Mouse (Mus musculus) urinary bladder, postnatal 14 days (tissue): ENCODE measurements around the gene Als2cr12.
"Not testable (repeated sequence)": the region's sequence is repeated elsewhere in the genome, so short reads cannot be mapped to it uniquely, and the experiment has no call there.

ENCODE experiments used
- DNase-seq: peaks from one replicate; pipeline ENCODE4 v3.0.0; 2021; ENCODE audit warnings: low spot score

Als2cr12 gene

DNA sequence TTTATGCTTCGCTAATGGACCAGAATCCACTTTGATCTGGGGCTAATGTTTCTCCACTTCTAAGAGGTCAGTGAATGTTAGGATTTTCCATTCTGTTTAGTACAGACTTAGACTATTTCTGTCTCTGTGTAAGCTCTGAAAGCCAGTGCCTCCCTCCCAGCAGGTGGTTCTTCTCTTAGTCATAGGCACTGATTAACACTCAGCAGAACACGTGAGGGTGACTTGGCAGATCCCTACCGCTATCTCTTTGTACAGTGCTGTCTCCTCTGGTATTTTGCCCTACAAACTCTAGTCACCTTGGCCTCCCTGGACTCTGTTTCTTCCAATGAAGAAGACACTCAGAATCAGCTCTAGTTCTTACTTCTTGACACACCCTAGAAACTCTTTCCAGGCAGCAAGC lies 81.4 kb downstream of the Als2cr12 start:
- peak; percentile 11 for DNase-seq

DNA sequence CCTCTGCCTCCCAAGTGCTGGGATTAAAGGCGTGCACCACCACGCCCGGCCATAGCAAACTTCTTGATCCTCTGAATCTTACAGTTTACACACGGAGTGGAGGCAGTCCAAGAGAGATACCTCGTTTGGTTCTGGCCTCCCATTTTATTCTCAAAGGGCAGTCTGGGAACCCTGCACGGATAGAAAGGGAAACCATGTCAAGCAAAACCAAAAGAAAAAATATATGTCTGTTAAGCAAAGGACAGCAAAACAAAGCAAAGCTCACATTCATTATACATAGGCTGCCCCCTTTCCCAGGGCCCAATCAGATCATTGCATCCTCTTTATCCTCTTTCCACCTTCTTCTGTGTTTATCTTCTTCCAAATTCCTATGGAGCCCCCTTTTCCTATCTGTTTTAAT lies 82.0 kb downstream of the Als2cr12 start:
- peak; percentile 21 for DNase-seq

DNA sequence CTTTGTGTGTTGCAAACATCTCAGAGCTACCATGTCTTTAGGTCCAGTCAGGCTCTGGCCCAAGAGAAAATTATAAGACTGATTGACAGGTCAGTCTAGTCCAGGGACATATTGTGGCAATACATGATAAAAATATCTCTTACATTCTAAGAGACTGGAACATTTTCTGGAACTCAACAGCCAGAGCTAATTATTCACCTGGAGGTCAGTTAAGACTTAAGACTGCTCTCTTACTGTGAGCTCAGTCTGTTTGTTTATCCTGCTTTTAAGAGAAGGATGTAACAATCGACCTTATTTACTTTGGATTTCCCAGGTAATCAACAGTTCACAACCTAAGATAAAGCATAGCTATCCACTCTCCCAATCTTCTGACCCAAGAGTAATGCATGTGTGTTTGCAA lies 85.2 kb downstream of the Als2cr12 start:
- no peak for DNase-seq

DNA sequence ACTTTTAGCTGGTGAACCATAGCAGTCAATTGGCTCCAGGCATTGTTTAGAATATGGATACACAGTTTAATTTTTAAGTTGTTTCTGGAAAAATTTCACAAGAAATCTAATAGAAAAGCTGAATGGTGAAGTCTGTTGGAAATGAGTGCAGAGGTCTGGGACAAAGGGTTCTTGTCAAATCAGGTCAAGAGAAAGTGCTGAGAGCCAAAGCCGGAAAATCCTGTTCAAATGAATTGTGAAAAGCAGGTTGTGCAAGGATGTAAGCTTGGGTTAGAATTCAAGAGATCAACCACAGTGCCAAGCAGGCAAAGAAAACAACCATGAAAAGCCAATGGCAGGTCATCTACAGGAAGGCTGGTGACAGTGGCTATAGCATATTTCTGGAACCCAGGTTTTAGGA lies 85.6 kb downstream of the Als2cr12 start:
- no peak for DNase-seq

DNA sequence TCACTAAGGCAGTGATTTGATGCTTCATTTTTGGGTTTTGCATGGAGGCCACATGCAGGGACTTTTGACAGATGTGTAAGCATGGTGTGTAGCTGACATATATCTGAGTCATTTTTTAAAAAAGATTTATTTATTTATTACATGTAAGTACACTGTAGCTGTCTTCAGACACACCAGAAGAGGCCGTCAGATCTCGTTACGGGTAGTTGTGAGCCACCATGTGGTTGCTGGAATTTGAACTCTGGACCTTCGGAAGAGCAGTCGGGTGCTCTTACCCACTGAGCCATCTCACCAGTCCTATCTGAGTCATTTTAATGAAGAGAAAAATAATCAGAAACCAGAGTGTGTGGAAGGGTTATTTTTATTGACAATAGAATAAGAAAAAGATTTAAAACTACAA lies 86.2 kb downstream of the Als2cr12 start:
- not testable (repeated sequence) for DNase-seq

DNA sequence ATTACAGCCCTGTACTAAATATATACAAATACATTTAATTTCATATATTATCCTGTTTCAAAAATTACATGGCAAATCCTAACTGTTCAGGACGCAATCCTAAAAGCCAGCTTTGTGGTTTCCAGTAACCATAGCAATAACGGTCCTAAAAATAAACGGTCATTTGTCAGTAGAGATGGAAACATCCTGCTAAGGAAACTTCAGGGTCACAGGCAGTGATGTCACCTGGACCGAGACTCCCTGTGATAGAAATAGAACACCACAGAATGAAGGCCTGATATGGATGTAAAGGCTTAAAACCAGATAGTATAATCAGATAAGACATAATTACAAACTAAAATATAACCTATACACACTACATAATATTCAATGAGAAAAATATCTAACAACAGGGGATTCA lies 92.1 kb downstream of the Als2cr12 start:
- no peak for DNase-seq

DNA sequence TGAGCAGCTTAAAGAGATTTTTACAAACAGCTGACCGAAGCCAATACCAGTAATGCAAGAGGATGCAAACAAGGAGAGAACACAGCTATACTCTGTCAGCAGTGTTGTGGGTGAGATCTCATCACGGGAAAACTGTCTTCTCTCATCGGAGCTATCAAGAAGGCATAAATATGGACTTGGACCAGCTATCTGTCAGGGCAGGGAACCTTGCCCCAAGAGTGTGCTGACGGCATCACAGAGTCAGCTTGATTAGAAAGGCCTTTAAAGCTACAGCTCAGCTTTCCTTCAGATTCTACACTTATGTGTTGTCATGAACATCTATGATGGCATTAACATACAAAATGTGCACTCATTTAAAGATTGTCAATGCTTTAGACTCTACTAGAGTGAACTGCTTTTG lies 93.1 kb downstream of the Als2cr12 start:
- DNase-seq = no peak
